Mouse (Mus musculus): ENCODE results near the gene Sos1. TPM values are rescaled to one million over a fixed set of nuclear protein-coding genes. Genes with fewer than 3 reads are reported as not detected.
A peak's percentile ranks its signal among the peaks of the same experiment; 100 is the strongest.

Sos1 gene
- total and polyA plus RNA-seq, 3 experiments, result 4.0 to 10.7 (median 4.7) TPM

- Histone ChIP-seq H3K4me3 (replicated peaks in 1 of 3; ENCODE audit: low read depth in 2 of 3, low read length in 2 of 3, poor library complexity in 1 of 3) (no peak overlapping the region), H3K27me3 (replicated peaks) (no peaks in the 10 kb centered on the region), H3K9ac (ENCODE audit: insufficient read depth, low read depth) (no peak overlapping the region), H3K4me1 (ENCODE audit: control insufficient read depth in 1 of 2, insufficient read depth in 2 of 2) (no peaks in the 10 kb centered on the region), H3K27ac (ENCODE audit: insufficient read depth, low read depth) (no peak overlapping the region), H3K36me3 (replicated peaks in 1 of 2; ENCODE audit: control insufficient read depth in 1 of 2, insufficient read depth in 1 of 2, low read length in 1 of 2) (no peaks in the 10 kb centered on the region), H3K9me3 (replicated peaks; ENCODE audit: low read length) (no peaks in the 10 kb centered on the region), H3K4me2 (ENCODE audit: insufficient read depth, low read depth, poor library complexity, severe bottlenecking) (no peak overlapping the region), H3K79me2 (replicated peaks; ENCODE audit: control insufficient read depth, extremely low read depth, insufficient read depth, poor library complexity, severe bottlenecking) (no peaks in the 10 kb centered on the region)
- dilution Hi-C loops (cut with MboI; ENCODE audit: extremely low pct_ligation_motif_present, extremely low pct_unique_long_range_greater_than_20kb, low sequenced_read_pairs), result no loop called here
- DNase-seq (ENCODE audit: extremely low read depth), result no peak
- in situ Hi-C loops (cut with MboI; ENCODE audit: low pct_ligation_motif_present, low pct_unique_long_range_greater_than_20kb, low sequenced_read_pairs), result no loop called here
- no peak for TF ChIP-seq ZKSCAN1 (IDR thresholded peaks at IDR 0.05; ENCODE audit: borderline replicate concordance, low read depth, low read length)
- TF ChIP-seq CHD1 (IDR thresholded peaks at IDR 0.05; ENCODE audit: low read depth, low read length), result no peak
- TF ChIP-seq MYC (IDR thresholded peaks at IDR 0.05; ENCODE audit: low read depth, low read length), result no peak
- TF ChIP-seq ZC3H11A (IDR thresholded peaks at IDR 0.05; ENCODE audit: low read depth, low read length), result no peak
- no peak for TF ChIP-seq ETS1 (conservative IDR thresholded peaks at IDR 0.05; ENCODE audit: low read depth, low read length)
These were observed 133.6 kb downstream of the Sos1 start for GRCm38 (mm10) chr17:80346591-80347125.

- Histone ChIP-seq H3K27ac (ENCODE audit: insufficient read depth, low read depth) (no peak overlapping the region), H3K27me3 (replicated peaks) (no peaks in the 10 kb centered on the region), H3K9ac (ENCODE audit: insufficient read depth, low read depth) (no peak overlapping the region), H3K4me3 (replicated peaks in 1 of 3; ENCODE audit: low read depth in 2 of 3, low read length in 2 of 3, poor library complexity in 1 of 3) (no peak overlapping the region), H3K79me2 (replicated peaks; ENCODE audit: control insufficient read depth, extremely low read depth, insufficient read depth, poor library complexity, severe bottlenecking) (no peaks in the 10 kb centered on the region), H3K4me2 (ENCODE audit: insufficient read depth, low read depth, poor library complexity, severe bottlenecking) (no peak overlapping the region), H3K36me3 (replicated peaks in 1 of 2; ENCODE audit: control insufficient read depth in 1 of 2, insufficient read depth in 1 of 2, low read length in 1 of 2) (no peaks in the 10 kb centered on the region), H3K9me3 (replicated peaks; ENCODE audit: low read length) (no peaks in the 10 kb centered on the region), H3K4me1 (ENCODE audit: control insufficient read depth in 1 of 2, insufficient read depth in 2 of 2) (no peaks in the 10 kb centered on the region)
- dilution Hi-C loops (cut with MboI; ENCODE audit: extremely low pct_ligation_motif_present, extremely low pct_unique_long_range_greater_than_20kb, low sequenced_read_pairs) (no loop called here), in situ Hi-C loops (cut with MboI; ENCODE audit: low pct_ligation_motif_present, low pct_unique_long_range_greater_than_20kb, low sequenced_read_pairs) (no loop called here)
- peak in 1 of 2 experiments; percentile 59; a peak in 2 of 4 replicates for TF ChIP-seq CTCF (conservative IDR thresholded peaks at IDR 0.05 in 1 of 2, IDR thresholded peaks at IDR 0.05 in 1 of 2; ENCODE audit: low read depth in 2 of 2, low read length in 2 of 2)
- no peak for TF ChIP-seq E2F4 (IDR thresholded peaks at IDR 0.05; ENCODE audit: insufficient replicate concordance, low read depth, low read length)
- no peak for TF ChIP-seq ETS1 (conservative IDR thresholded peaks at IDR 0.05; ENCODE audit: low read depth, low read length)
- TF ChIP-seq MAX (IDR thresholded peaks at IDR 0.05; ENCODE audit: low read length), result no peak
- no peak for TF ChIP-seq JUND (conservative IDR thresholded peaks at IDR 0.05; ENCODE audit: low read depth, low read length)
- TF ChIP-seq CHD1 (IDR thresholded peaks at IDR 0.05; ENCODE audit: low read depth, low read length), result no peak
- no peak for TF ChIP-seq ELF1 (IDR thresholded peaks at IDR 0.05; ENCODE audit: low read depth, low read length)
- no peak for TF ChIP-seq UBTF (IDR thresholded peaks at IDR 0.05; ENCODE audit: low read depth, low read length)
- no peak for TF ChIP-seq MYC (IDR thresholded peaks at IDR 0.05; ENCODE audit: low read depth, low read length)
- no peak for TF ChIP-seq EP300 (IDR thresholded peaks at IDR 0.05; ENCODE audit: low read length)
- no peak for TF ChIP-seq MXI1 (IDR thresholded peaks at IDR 0.05; ENCODE audit: low read depth, low read length)
- no peak for TF ChIP-seq RCOR1 (conservative IDR thresholded peaks at IDR 0.05; ENCODE audit: low read depth, low read length)
- TF ChIP-seq ZC3H11A (IDR thresholded peaks at IDR 0.05; ENCODE audit: low read depth, low read length), result no peak
- TF ChIP-seq RAD21 (IDR thresholded peaks at IDR 0.05; ENCODE audit: low read depth, low read length), result peak; percentile 46
- TF ChIP-seq GABPA (IDR thresholded peaks at IDR 0.05; ENCODE audit: insufficient replicate concordance, low read depth, low read length), result no peak
- no peak for TF ChIP-seq USF2 (conservative IDR thresholded peaks at IDR 0.05; ENCODE audit: low read depth, low read length)
- no peak for TF ChIP-seq SIN3A (IDR thresholded peaks at IDR 0.05; ENCODE audit: low read length)
- peak; percentile 65 for TF ChIP-seq SMC3 (IDR thresholded peaks at IDR 0.05; ENCODE audit: low read depth, low read length)
- TF ChIP-seq TBP (conservative IDR thresholded peaks at IDR 0.05; ENCODE audit: low read depth, low read length), result no peak
- no peak for TF ChIP-seq BHLHE40 (IDR thresholded peaks at IDR 0.05; ENCODE audit: low read depth, low read length)
- no peak for TF ChIP-seq ZMIZ1 (IDR thresholded peaks at IDR 0.05; ENCODE audit: low read depth, low read length)
- peak; percentile 13 for DNase-seq (ENCODE audit: extremely low read depth)
These were observed 135.0 kb downstream of the Sos1 start for GRCm38 (mm10) chr17:80345277-80345676.

Other genes starting within 250 kb of the Sos1 start
- 18.3 and 18.4 TPM in 2 replicates for gene Morn2, start 190.2 kb downstream of the Sos1 start, total RNA-seq (2012; rRNA removed)
- 13.9 and 14.5 TPM in 2 replicates for gene Morn2, start 190.2 kb downstream of the Sos1 start, total RNA-seq (2014; rRNA removed)
- gene Morn2, start 190.2 kb downstream of the Sos1 start, polyA plus RNA-seq (2012; ENCODE audit: insufficient read length, low read depth), result 17.2 and 18.1 TPM in 2 replicates
- 13.6 and 20.3 TPM in 2 replicates for gene Dhx57, start 190.0 kb downstream of the Sos1 start, total RNA-seq (2012; rRNA removed)
- 22.0 and 22.4 TPM in 2 replicates for gene Dhx57, start 190.0 kb downstream of the Sos1 start, total RNA-seq (2014; rRNA removed)
- 19.2 and 21.7 TPM in 2 replicates for gene Dhx57, start 190.0 kb downstream of the Sos1 start, polyA plus RNA-seq (2012; ENCODE audit: insufficient read length, low read depth)
- 0.50 and 0.55 TPM in 2 replicates for gene Arhgef33, start 173.0 kb downstream of the Sos1 start, total RNA-seq (2012; rRNA removed)
- 0.12 TPM in 1 of 2 replicates, not detected in the other for gene Arhgef33, start 173.0 kb downstream of the Sos1 start, total RNA-seq (2014; rRNA removed)
- gene Arhgef33, start 173.0 kb downstream of the Sos1 start, polyA plus RNA-seq (2012; ENCODE audit: insufficient read length, low read depth), result not detected in 2 replicates
- gene Gm10190, start 106.9 kb downstream of the Sos1 start, total RNA-seq (2012; rRNA removed), result not detected in 2 replicates
- not detected in 2 replicates for gene Gm10190, start 106.9 kb downstream of the Sos1 start, total RNA-seq (2014; rRNA removed)
- not detected in 2 replicates for gene Gm10190, start 106.9 kb downstream of the Sos1 start, polyA plus RNA-seq (2012; ENCODE audit: insufficient read length, low read depth)
- 0.63 and 0.76 TPM in 2 replicates for gene Cdkl4, start 97.4 kb upstream of the Sos1 start, total RNA-seq (2012; rRNA removed)
- 1.9 and 2.0 TPM in 2 replicates for gene Cdkl4, start 97.4 kb upstream of the Sos1 start, total RNA-seq (2014; rRNA removed)
- 1.1 and 1.2 TPM in 2 replicates for gene Cdkl4, start 97.4 kb upstream of the Sos1 start, polyA plus RNA-seq (2012; ENCODE audit: insufficient read length, low read depth)
- 2.4 and 2.7 TPM in 2 replicates for gene Map4k3, start 248.0 kb upstream of the Sos1 start, total RNA-seq (2012; rRNA removed)
- gene Map4k3, start 248.0 kb upstream of the Sos1 start, total RNA-seq (2014; rRNA removed), result 4.3 and 4.4 TPM in 2 replicates
- gene Map4k3, start 248.0 kb upstream of the Sos1 start, polyA plus RNA-seq (2012; ENCODE audit: insufficient read length, low read depth), result 3.2 and 3.4 TPM in 2 replicates

Data from CH12.LX (cell line).